Mouse (Mus musculus) intestine, postnatal 0 days (tissue): ENCODE results near the gene Map2k5. TPM values are rescaled to one million over a fixed set of nuclear protein-coding genes. Genes with fewer than 3 reads are reported as not detected.

Experiments
- ATAC-seq: fragments of 200-750 bp; cut with Nextera tagmentation; 2 replicates; pipeline ENCODE4 v1.8.0; 2017; ENCODE audit warnings: mild to moderate bottlenecking, moderate TSS enrichment, moderate library complexity
- H3K27ac ChIP-seq: fragments of 300-500 bp; sonication (generic); 2 replicates; pipeline ENCODE4 v1.5.1; 2014; ENCODE audit warnings: mild to moderate bottlenecking, low read depth, low read length, moderate library complexity
- H3K27me3 ChIP-seq: fragments of 300-500 bp; sonication (generic); replicated peaks from 2 replicates; pipeline ENCODE4 v1.6.1; 2014; ENCODE audit warnings: low read length, mixed read lengths; ENCODE audit not compliant: control insufficient read depth, insufficient read depth
- H3K36me3 ChIP-seq: fragments of 300-500 bp; sonication (generic); 2 replicates; pipeline ENCODE4 v1.6.1; 2014; ENCODE audit warnings: mild to moderate bottlenecking, moderate library complexity; ENCODE audit not compliant: control insufficient read depth, insufficient read depth
- H3K4me1 ChIP-seq: fragments of 300-500 bp; sonication (generic); replicated peaks from 2 replicates; pipeline ENCODE4 v1.6.1; 2014; ENCODE audit warnings: antibody characterized with exemption, low read length, mixed read lengths; ENCODE audit not compliant: control insufficient read depth, insufficient read depth
- H3K4me2 ChIP-seq: fragments of 300-500 bp; sonication (generic); replicated peaks from 2 replicates; pipeline ENCODE4 v1.6.1; 2014; ENCODE audit warnings: low read depth, mild to moderate bottlenecking, moderate library complexity
- H3K4me3 ChIP-seq: fragments of 300-500 bp; sonication (generic); 2 replicates; pipeline ENCODE4 v1.5.1; 2014; ENCODE audit warnings: low read depth, low read length
- H3K9ac ChIP-seq: fragments of 300-500 bp; sonication (generic); 2 replicates; pipeline ENCODE4 v1.6.1; 2014; ENCODE audit warnings: mild to moderate bottlenecking, low read depth, low read length
- H3K9me3 ChIP-seq: fragments of 300-500 bp; sonication (generic); 2 replicates; pipeline ENCODE4 v1.6.1; 2016; ENCODE audit warnings: mixed run types; ENCODE audit not compliant: control insufficient read depth
- CTCF ChIP-seq: sonication (generic); IDR thresholded peaks from 2 replicates; pipeline ENCODE4 v1.5.1; 2016; ENCODE audit warnings: low read depth, mild to moderate bottlenecking, control low read depth, antibody characterized with exemption, moderate library complexity
- WGBS: fragments of 180-500 bp; shearing (Covaris S2); extraction: QIAGEN DNeasy Blood & Tissue Kit; methylation state at CpG from one replicate; pipeline ENCODE4 v1.1.7; 2014; 5-methylcytosine and 5-hydroxymethylcytosine counted together
- polyA plus RNA-seq: library from polyadenylated mRNA; unstranded; fragments of >200 nt; fragmentation: Nextera tagmentation; extraction: Ambion mirVana; gene quantifications from 2 replicates; pipeline ENCODE4 v1.2.1, GENCODE M21; 2015

Gene Map2k5
- polyA plus RNA-seq, 1 experiment from 2014 or later, result 13.8 TPM

GRCm38 (mm10) chr9:63246568-63247169 is 131.0 kb downstream of the Map2k5 start:
- Histone ChIP-seq H3K27ac (no peak overlapping the region), H3K27me3 (no peaks in the 10 kb centered on the region), H3K9me3 (no peaks in the 10 kb centered on the region), H3K9ac (no peak overlapping the region), H3K36me3 (peaks cover 24% of the 10 kb centered on the region; the same call in 1 of the 2 replicates), H3K4me3 (no peak overlapping the region), H3K4me1 (no peaks in the 10 kb centered on the region), H3K4me2 (no peak overlapping the region)
- 68% methylated on average over 5 of the region's 5 CpGs for WGBS
- ATAC-seq, result no peak
- no peak for TF ChIP-seq CTCF

GRCm38 (mm10) chr9:63241961-63242360 is 135.7 kb downstream of the Map2k5 start:
- ATAC-seq, result no peak

GRCm38 (mm10) chr9:63241241-63241640 is 136.5 kb downstream of the Map2k5 start:
- H3K4me2 ChIP-seq, result no peak overlapping the region
- H3K27me3 ChIP-seq, result no peaks in the 10 kb centered on the region
- H3K4me3 ChIP-seq, result no peak overlapping the region
- WGBS, result 67% methylated on average over 8 of the region's 8 CpGs
- TF ChIP-seq CTCF, result no peak
- H3K36me3 ChIP-seq, result peaks cover 18% of the 10 kb centered on the region; the same call in 1 of the 2 replicates
- H3K4me1 ChIP-seq, result no peaks in the 10 kb centered on the region
- H3K9ac ChIP-seq, result no peak overlapping the region
- H3K9me3 ChIP-seq, result no peaks in the 10 kb centered on the region
- H3K27ac ChIP-seq, result no peak overlapping the region
- no peak for ATAC-seq

More at GRCm38 (mm10) chr9:63241961-63242360, 135.7 kb downstream of the Map2k5 start:
- no peak overlapping the region for H3K4me3 ChIP-seq
- H3K27ac ChIP-seq, result no peak overlapping the region
- 41% methylated on average over 6 of the region's 6 CpGs for WGBS
- no peak overlapping the region for H3K4me2 ChIP-seq
- H3K9me3 ChIP-seq, result no peaks in the 10 kb centered on the region
- H3K36me3 ChIP-seq, result peaks cover 17% of the 10 kb centered on the region; the same call in 1 of the 2 replicates
- no peaks in the 10 kb centered on the region for H3K4me1 ChIP-seq
- H3K9ac ChIP-seq, result no peak overlapping the region
- no peak for TF ChIP-seq CTCF
- H3K27me3 ChIP-seq, result no peaks in the 10 kb centered on the region

- no peaks in the 10 kb centered on the region for H3K4me1 ChIP-seq
- H3K27ac ChIP-seq, result no peak overlapping the region
- peaks cover 7% of the 10 kb centered on the region; the same call in 1 of the 2 replicates for H3K36me3 ChIP-seq
- no peak for ATAC-seq
- WGBS, result 87% methylated on average over 5 of the region's 5 CpGs
- H3K4me2 ChIP-seq, result no peak overlapping the region
- H3K9me3 ChIP-seq, result no peaks in the 10 kb centered on the region
- no peak overlapping the region for H3K9ac ChIP-seq
- no peaks in the 10 kb centered on the region for H3K27me3 ChIP-seq
- no peak overlapping the region for H3K4me3 ChIP-seq
- no peak for TF ChIP-seq CTCF
These were observed 143.3 kb downstream of the Map2k5 start for GRCm38 (mm10) chr9:63234356-63234755.

GRCm38 (mm10) chr9:63230289-63230688 is 147.4 kb downstream of the Map2k5 start:
- Histone ChIP-seq H3K4me2 (no peak overlapping the region), H3K27me3 (no peaks in the 10 kb centered on the region), H3K4me3 (no peak overlapping the region), H3K9ac (no peak overlapping the region), H3K36me3 (no peaks in the 10 kb centered on the region), H3K9me3 (no peaks in the 10 kb centered on the region), H3K27ac (no peak overlapping the region), H3K4me1 (no peaks in the 10 kb centered on the region)
- no peak for ATAC-seq
- WGBS, result 69% methylated on average over 15 of the region's 15 CpGs
- no peak for TF ChIP-seq CTCF

- 61% methylated on average over 4 of the region's 4 CpGs for WGBS
- H3K27ac ChIP-seq, result no peak overlapping the region
- H3K27me3 ChIP-seq, result no peaks in the 10 kb centered on the region
- H3K4me2 ChIP-seq, result no peak overlapping the region
- no peak for ATAC-seq
- TF ChIP-seq CTCF, result no peak
- H3K9me3 ChIP-seq, result no peaks in the 10 kb centered on the region
- H3K4me1 ChIP-seq, result no peaks in the 10 kb centered on the region
- H3K9ac ChIP-seq, result no peak overlapping the region
- no peak overlapping the region for H3K4me3 ChIP-seq
- no peaks in the 10 kb centered on the region for H3K36me3 ChIP-seq
These were observed 148.6 kb downstream of the Map2k5 start for GRCm38 (mm10) chr9:63229124-63229523.

GRCm38 (mm10) chr9:63222161-63222560 is 155.5 kb downstream of the Map2k5 start:
- H3K36me3 ChIP-seq, result no peaks in the 10 kb centered on the region
- H3K4me1 ChIP-seq, result no peaks in the 10 kb centered on the region
- no peak overlapping the region for H3K4me3 ChIP-seq
- no peak overlapping the region for H3K27ac ChIP-seq
- H3K27me3 ChIP-seq, result no peaks in the 10 kb centered on the region
- H3K4me2 ChIP-seq, result no peak overlapping the region
- WGBS, result 47% methylated on average over 6 of the region's 6 CpGs
- no peak for TF ChIP-seq CTCF
- H3K9ac ChIP-seq, result no peak overlapping the region
- no peaks in the 10 kb centered on the region for H3K9me3 ChIP-seq
- no peak for ATAC-seq
